Mouse (Mus musculus) frontal cortex, adult (tissue): ENCODE data around the gene Crybg2.

ENCODE experiments used
- ATAC-seq: cut with Nextera tagmentation; 2 replicates; pipeline ENCODE4 v1.9.2; 2017; ENCODE audit warnings: mild to moderate bottlenecking, moderate library complexity, mixed read lengths; ENCODE audit not compliant: low TSS enrichment

Gene Crybg2

DNA sequence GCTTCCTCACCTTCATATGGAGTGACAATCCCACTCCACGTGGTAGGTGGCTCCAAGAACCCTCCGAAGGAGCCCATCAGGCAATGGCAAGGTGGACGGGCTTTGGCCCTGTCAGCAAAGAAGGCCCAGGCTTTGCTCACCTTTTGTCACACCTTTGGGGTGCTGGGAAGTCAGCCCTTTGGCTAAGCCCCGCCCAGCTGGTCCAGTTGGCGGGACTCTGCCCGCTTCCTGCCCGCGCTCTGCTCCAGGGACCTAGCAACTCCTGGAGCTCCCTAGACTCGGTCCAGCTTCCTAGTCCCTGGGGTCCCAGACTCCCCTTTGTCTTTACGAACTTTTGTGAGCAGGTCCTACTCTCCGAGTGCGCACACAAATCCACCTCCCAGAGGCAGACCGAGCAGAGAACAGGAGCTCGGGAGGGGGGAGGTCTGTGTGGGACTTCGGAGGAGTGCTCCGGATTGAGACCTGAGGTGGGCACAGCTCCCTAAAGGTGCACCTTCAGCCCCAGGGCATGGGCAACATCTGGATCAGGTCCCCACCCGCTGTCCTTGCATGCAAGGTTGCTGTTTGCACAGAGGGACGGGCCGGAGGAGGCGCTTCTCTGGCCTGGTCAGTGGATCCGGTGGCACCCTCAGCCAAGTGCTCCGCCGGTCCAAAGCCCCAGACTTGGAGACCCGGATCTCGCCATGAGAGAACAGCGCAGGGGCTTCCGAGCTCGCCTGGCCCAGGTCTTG is at the start of gene Crybg2:
Gene Crybg2 (plus strand): TSS at position 681 of the 731 bp plus-strand sequence.
- no peak for ATAC-seq

DNA sequence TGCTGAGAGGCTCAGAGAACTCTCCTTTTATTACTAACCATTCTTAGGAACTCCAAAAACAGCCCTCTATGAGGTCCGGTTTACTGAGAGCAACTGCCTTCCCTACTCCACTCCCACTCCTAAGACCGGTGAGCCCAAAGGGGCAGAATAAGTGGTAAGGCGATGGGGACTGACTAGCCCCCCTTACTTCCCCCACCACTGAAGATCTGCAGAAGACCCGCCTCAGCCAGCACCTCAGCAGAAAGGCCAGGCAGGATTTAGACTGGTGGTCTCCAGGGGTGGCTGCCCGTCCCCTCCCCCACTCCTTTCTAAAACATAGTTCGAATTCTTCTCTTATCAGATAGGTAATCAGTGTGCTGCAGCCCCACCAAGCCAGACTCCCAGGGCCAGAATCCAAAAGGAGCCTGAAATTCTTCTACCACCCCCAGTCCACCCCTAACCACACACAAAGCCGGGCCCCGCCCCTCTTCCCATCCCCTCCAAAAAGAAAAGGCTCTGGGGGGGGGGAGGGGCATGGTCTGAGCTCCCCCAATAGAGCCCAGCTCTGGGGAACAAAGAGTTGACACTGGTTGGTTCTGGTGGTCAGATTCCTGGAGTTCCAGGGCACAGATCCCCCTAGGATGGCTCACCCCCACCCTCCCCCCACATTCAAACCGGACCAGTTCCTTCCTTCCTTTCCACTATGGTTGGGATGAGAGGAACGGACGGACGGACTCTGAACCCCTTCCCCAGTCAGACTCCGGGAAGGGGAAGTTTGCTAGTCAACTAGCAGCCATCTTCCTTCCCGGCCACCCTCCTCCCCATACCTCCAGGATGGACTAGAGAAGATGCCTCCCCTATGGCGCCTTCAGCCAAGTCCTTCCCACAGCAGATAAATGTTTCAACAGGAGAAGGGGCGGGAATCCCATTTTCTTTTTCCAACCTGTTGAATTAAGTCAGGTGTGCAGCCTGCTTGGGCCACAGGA is 48.9 kb upstream of the Crybg2 start:
- no peak for ATAC-seq

DNA sequence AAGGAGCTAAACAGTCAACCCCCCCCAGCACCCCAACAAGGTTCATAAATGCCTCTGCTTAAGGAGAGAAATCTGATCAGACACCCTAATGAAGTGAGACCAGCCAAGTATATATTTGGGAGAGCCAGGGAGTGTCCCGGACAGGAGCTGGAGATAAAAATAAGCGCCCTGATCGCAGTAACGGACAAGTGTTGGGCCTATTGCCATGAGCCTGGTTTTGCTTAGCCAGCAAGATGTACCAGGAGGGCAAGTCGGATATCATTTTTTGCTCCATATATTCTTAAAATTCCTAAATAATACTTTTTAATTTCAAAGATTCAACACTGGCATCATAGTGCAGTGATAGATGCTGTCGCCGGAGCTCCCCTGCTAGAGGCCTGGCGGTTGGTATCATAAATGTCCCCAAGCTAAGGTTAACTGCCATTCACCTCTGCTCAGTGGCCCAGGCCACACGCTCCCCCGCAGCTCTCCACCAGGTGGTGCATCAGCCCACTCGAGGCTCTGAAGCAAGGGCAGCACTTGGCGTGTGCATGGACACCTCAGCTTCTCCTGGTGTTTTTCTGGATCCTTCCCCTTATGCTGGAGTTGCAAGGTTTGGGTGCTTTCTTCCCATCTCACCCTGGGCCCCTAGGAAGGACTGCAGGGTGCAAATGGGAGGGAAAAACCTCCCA is 47.6 kb upstream of the Crybg2 start:
- ATAC-seq: no peak

DNA sequence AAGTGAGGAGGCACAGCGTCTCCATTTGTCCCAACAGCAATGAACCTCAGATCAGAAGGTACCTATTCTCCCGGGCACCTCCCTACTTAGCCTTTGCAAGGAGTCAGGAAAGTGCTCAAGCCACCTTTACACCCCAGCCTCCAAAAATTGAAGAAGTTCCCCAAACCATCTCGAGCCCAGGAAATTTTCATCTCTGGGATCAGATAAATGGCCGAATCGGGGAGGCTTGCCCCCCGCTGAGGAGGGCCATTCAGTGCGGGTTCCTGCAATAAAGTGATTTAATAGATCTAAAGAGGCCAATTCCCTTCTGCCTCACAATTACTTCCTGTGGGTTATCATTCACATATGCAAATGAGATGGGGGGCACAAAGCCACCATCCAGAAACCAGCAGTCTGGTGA is 44.4 kb upstream of the Crybg2 start:
- no peak for ATAC-seq

DNA sequence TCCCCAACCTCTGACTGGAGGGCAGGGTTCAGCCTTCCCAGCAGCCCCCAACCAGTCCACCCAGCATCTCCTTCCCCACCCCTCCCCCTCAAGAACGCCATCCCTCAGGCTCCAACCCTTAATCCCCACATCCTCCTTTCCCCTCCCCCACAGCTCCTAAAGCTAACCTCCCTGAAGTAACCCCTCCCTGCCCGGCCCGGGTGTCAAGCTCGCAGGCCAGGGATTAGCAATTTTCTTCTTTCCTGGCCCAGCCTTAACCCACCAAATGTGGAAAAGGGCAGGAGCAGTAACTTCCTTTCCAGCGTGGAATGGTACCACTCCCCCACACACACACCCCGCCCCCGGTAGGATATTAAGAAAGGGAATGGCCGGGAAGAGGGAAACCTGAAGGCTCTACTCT is 43.8 kb upstream of the Crybg2 start:
- no peak for ATAC-seq

DNA sequence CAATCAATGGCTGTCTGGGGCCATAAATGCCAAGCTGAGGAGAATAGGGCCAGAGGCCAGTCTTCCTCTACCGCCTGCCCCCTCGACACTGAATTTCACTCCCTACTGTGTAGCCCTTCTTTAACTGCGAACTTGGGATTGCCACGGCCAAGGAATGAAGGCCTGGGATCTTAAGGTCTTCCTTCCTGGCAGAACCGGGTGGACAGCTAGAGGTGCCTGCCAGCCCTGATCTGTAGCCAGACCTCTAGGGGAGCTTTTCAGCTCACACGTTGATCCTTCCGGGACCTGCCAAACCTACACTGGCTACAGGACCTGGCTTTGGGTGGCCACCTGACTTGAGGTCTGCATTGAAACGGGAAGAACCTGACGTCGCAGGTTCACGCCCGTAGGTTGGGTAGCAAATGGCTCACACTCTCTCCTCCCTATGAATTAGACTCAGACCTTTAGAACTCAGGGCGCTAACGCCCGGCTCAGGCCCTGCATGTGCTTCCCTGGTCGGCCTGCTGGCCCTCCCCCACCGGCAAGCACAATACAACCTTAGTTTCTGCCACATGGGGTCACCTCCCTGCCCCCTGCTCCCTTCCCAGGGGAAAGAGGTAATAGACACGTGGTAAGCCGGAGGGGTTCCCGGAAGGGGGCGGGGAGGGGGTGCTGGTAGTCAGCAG is 43.3 kb upstream of the Crybg2 start:
- no peak for ATAC-seq

DNA sequence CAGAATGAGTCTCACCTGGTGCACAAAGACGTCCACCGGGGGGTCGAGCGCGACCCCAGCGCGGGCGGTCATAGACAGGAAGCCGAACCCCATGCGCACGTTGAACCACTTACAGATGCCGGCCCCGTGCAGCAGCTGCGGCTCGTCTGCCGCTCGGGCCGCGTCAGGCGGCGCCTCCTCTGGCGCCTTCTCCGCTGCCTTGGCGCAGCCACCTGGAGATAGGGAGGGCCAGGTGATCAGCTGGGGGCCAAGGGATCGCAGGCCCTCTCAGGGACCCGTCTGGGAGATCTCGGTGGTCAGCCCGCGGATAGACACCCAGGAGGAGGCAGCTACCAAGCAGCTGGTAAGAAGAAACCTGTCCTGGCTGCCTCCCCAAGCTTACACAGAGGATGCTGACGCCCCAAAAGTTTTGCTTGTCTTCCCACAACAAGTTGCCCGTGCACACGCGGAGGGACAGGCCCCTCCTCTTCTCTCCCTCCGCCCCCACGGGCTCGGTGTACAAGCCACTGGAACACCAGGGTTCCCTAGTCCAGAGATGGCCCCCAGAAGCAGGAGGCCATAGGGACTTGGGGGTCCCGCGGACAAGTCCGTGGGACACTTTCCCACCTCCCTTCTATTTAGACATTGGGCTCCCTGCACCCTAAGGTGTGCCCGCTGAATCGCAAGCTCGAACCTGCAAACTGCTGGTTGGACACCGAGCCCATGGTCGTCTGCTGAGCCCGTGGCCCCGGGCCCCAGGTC is 42.4 kb upstream of the Crybg2 start:
- ATAC-seq: no peak

DNA sequence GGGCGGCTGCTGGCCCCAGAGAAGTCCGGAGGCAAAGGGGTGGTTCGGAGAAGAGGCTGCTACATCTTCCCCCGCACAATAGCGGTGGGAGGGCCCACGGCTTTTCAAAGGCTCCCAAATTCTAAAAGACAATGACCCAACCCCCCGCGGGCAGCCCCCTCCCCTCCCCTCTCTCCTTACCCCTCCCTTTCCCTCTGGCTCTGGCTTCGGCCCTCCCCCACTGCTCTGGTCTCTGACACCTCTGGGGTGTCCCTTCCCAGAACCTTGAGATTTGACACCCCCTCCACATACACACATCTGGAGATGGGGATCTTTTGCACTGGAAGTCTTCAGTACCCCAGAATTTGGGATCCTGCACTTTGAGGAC is 41.9 kb upstream of the Crybg2 start, which contains the start of gene Lin28a:
Gene Lin28a (minus strand): TSS at position 63 of the 367 bp plus-strand sequence.
- no peak for ATAC-seq

DNA sequence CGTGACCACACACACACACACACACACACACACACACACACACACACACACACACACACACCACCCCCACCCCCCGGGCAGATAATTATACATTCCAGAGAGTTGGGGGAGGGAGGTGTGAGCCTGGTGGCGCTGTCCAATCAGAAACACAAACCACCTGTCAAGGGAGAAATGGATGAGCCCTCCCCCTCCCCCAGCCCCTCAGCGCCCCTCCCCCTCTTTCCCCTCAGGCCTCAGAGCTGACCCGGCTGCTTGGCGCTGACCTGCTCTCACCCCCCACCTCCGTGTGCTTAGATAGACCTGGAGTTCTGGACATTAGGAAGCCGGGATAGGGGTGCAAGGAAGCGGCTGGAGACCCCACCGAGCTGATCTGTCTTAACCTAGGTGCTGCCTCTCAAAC is 41.4 kb upstream of the Crybg2 start:
- no peak for ATAC-seq

DNA sequence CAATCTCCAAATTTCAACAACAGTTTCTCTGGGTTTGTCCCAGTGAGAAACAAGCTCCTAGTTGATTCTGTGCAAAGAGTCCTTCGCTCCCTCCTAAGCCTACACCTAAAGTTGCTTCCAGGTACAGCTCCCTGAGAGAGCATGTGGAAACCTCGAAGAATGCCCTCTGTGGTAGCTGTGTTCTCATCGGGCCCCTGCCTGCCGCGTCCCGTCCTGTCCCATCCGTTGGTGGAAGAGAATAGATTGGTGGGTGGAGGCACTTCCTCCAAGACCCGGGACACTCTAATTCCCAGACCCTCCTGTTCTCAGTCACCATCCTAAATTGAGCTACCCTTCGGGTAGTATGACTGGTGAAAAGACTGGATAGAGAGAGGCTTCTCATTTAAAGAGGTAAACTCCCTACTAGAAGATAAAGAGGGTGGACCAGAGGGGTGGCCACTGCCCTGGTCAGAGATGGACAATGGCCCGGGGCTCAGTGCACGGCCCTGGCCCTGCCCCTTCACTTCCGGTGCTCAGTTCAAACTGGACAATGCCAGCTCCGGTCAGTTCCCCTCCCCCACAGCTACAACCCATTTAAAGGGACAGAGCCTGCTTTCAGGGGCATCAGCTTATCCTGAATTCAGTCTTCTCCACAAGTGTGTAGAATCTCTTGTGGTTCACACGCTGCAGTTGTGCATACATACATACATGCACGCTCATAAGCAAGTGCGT is 40.8 kb upstream of the Crybg2 start:
- no peak for ATAC-seq

DNA sequence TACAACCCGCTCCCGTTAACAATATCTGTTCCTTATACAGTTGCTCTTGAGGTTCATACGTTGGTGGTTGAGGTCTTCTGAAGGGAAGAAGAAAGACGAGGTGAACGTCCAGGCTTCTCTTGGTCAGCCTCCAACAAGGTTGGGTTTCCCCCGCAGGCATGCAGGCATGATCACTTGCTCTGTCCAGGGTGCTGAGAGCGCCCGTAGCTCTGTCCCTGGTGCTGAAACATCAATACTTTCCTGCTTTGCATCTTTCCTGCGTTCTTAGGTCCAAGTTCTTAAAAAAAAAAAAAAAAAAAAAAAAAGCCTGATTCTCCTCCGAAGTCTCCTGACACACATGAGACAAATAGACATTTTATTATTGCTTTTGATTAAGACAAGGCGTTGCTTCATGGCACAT is 40.0 kb upstream of the Crybg2 start:
- ATAC-seq: no peak

DNA sequence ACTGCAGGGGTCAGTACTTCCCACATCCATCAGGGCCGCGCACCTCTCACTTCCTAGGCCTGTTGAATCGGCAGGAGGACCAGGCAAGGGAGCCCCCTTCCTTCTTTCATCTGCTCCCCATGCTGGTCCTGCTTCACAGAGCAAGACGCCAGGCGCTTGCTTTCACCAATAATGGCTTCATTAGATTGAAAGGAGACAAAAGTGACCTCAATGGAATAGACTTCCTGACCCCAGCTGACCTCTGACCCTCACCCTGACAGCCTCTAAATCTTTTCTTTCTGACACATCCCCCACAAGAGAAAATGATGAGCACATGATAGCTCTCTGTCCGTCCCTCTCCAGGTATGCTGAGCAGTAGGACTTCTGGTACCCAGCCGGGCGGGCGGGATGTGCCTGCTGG is 34.8 kb upstream of the Crybg2 start:
- no peak for ATAC-seq

DNA sequence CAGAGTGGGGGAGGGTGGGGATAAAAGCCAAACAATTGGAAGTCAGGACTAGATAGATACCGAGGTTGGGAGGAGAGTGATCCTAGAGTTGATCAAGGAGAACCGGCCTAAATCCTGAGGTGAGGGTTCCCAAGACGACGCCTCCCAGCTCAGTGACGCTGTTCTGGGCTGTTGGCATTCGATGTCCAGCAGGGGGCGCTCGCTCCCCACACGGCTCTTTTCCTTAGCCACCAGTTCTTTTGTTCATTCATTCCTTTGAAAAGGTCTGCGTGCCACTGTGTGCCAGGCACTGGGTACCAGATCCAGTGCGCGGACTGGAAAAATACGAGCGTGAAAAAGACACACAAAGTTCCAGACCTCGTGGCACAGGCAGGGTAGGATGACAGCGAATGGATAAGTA is 24.7 kb upstream of the Crybg2 start:
- peak; percentile 82 for ATAC-seq

DNA sequence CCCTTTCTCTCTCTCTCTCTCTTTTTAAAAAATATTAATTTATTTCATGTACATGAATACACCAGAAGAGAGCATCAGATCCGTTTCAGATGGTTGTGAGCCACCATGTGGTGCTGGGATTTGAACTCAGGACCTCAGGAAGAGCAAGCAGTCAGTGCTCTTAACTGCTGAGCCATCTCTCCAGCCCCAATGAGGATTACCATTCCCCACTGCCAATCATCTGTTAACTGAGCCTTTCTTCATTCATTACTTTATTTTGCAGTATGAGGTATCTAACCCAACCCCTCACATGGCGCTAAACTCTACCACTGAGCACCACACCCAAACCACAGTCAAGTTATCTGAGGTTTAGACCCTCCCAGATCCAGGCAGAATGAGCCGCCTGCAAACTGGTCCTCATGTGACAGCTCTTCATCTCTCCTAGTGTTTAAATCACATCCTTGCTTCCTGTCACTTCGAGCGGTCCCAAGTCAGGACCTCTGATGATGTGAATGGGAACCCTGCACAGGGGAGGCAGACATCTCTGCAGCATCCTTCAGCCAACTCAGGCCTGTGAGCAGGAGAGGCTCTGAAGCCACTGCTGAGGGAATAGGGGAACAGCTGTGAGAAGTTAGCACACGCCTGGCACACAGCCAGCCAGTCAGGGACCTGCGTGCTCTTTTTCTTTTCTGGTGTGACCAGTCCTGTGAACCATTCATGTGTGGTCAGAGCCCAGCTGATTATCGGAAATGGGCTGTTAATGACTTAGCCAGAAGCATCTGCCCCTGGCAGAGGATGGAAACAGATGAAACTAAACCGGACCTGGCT is 19.1 kb upstream of the Crybg2 start:
- ATAC-seq: no peak

DNA sequence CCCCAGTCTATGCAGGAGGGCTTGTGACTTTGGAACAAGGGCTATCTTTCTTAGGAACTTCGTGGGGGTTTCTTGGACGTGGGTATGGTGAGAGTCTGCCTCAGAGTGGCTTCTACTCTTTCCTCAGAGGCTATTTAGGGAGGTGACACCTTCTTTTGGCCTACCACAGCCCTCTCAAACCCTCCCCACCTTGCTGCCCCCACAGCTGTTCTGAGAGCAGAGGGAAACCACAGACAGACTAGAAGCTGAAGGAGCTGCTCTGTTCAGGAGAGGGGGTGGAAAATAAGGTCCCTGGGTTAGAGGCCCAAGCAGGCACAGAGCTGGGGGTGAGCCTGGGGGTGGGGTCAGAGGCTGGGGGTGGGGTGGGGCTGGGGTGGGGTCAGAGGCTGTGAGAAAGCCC is 17.6 kb upstream of the Crybg2 start:
- no peak for ATAC-seq

DNA sequence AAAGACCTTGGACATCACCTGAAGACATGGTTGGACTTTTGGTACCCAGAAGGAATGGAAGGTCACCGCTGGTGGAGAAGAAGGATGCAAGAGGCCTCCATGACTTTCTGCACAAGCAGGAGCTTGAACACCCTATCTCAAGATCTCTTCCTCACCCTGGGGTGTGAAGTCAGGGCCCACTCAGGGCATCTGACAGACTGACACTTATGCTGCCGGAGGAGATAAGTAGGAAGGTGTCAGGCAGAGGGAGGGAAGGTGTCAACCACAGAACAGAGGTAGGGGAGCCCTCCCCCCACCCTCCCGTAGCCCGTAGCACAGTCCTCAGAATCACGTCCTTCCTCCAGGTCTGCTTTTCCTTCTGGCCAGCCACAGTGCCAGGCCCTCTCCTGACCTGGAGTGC is 13.0 kb upstream of the Crybg2 start:
- ATAC-seq: no peak

DNA sequence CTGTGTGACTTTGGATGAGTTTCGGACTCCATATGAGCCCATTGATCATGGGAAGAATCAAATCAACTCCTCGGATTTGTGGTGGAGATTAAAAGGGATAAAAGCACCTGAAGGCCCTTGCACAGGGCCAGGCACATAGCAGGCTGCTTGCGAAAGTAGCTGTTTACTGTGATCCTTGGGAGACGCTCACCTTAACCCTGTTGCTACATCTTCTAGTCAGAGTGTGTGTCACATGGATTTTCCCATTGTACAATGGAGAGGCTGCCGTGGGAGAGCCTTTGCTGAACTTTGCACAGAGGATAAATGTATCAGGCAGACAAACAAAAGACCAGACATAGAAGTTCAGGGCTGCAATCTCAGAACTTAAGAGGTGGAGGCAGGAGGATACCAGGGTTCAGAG is 8.7 kb upstream of the Crybg2 start:
- ATAC-seq: no peak

DNA sequence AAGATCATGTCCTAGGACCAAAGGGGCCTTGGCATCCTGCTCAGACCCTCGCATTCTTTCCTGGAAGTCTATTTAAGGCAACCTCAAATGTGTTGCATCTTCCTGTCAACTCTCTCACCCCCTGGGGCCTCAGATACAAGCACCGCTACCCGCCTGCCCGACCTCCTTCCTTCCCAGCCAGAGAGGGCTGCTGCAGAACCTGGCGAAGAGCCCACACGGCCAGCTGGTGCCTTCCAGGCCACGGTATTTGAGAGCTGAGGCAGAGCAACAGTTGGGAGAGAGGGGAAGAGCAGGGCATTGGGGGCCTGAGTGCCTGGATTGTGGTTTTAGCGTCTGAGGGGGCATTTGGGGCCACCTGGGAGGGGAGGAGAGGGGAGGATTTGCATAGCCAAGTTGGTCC is 8.1 kb upstream of the Crybg2 start:
- ATAC-seq: no peak

DNA sequence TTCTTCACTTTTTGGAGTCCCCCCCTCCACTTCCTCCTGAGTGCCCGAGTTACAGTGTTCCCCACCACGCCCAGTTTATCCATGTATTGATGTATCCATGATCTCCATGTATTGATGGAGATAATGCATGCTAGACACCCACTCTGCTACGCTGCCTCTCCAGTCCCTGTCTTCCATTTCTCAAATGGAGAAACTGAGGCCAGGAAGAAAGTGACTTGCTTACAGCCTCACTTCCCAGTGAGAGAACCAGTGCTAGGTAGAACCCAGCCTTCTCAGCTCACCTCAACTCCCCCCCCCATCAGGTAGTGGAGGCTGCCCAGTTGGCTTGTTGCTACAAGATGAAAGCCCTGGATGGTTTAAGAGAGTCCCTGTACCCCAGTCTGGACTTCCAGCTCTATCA is 7.1 kb upstream of the Crybg2 start, which contains the start of gene Zfp683:
Gene Zfp683 (plus strand): TSS at position 301 of the 400 bp plus-strand sequence.
- ATAC-seq: no peak
